Comparison of ENCODE assay signal across 9 mouse cellular contexts in the genomic region with DNA sequence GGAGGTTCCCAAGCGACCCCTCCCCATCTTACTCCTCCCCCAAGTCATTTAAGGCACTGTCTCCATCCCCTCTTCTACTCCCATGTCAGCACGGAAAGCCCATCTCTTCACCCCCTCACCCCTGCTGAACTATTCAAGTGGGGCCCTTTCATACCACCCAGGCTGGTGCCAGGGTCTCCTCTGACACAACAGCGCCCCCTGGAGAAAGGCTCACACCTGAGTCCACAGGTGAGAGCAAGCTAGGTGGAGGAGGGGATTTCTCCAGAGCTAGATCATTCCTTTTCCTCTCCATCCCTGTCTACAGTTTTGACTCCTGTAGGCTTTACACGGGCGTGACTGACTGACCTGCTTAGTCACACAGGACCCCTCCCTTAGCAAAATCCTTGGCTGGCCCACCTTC.
DNase-seq lines count a peak whose midpoint lies in the region; ATAC-seq and TF ChIP-seq lines count a peak whose summit lies in the region.
"Had no signal": no experiment of that assay in that cellular context is flagged by ENCODE, and none has a peak within 500 bp of the region (broad histone marks: within the 10 kb centered on the region; RNA-seq: fewer than 3 reads in every experiment).

No protein-coding gene starts in this region.

- no peak for TF ChIP-seq POLR2A in testis, adult 2 months (IDR thresholded peaks at IDR 0.05; ENCODE audit: control insufficient read depth, low read depth, low read length)

- peak; percentile 4 to 15 for DNase-seq in cerebellum, adult 18-20 months
- no peak for DNase-seq in cerebellum, adult 8-10 months
- no peak for DNase-seq in testis, postnatal 14 days (ENCODE audit: low spot score)
- no peak for DNase-seq in left cerebral cortex, postnatal 36 days (ENCODE audit: low spot score in 2 of 2)
- no peak for DNase-seq in midbrain, embryonic 14.5 days

- no peak overlapping the region for H3K4me2 ChIP-seq in hindbrain, embryonic 12.5 days (replicated peaks)
- no peak overlapping the region for H3K4me2 ChIP-seq in midbrain, embryonic 14.5 days (ENCODE audit: low read length)
- H3K4me2 ChIP-seq: embryonic facial prominence, embryonic 15.5 days had no signal

- H3K36me3 ChIP-seq in testis, adult 2 months (ENCODE audit: control insufficient read depth, insufficient read depth, low read length): no peaks in the 10 kb centered on the region
- H3K36me3 ChIP-seq in hindbrain, embryonic 12.5 days: no peaks in the 10 kb centered on the region
- no peaks in the 10 kb centered on the region for H3K36me3 ChIP-seq in midbrain, embryonic 14.5 days (ENCODE audit: control insufficient read depth, insufficient read depth, low read length)
- H3K36me3 ChIP-seq: embryonic facial prominence, embryonic 15.5 days had no signal

- peak; percentile 42; the same call in 1 of the 2 replicates for TF ChIP-seq CTCF in testis, adult 2 months (IDR thresholded peaks at IDR 0.05; ENCODE audit: control insufficient read depth, insufficient read depth, insufficient replicate concordance, low read depth, low read length)

- no peak overlapping the region for H3K4me3 ChIP-seq in testis, adult 2 months (ENCODE audit: control insufficient read depth, low read depth, low read length)
- no peak overlapping the region for H3K4me3 ChIP-seq in hindbrain, embryonic 12.5 days
- H3K4me3 ChIP-seq in midbrain, embryonic 14.5 days (replicated peaks; ENCODE audit: low read depth, low read length): no peak overlapping the region
- H3K4me3 ChIP-seq: embryonic facial prominence, embryonic 15.5 days had no signal

- 0 out of 2 replicates have a peak, but pooled peaks cover 2% of the 10 kb centered on the region for H3K4me1 ChIP-seq in testis, adult 2 months (ENCODE audit: control insufficient read depth, insufficient read depth, low read length)
- H3K4me1 ChIP-seq in hindbrain, embryonic 12.5 days: 0 out of 2 replicates have a peak, but pooled peaks cover 5% of the 10 kb centered on the region
- H3K4me1 ChIP-seq in midbrain, embryonic 14.5 days (ENCODE audit: control insufficient read depth, insufficient read depth, low read length): no peaks in the 10 kb centered on the region

- H3K9ac ChIP-seq in hindbrain, embryonic 12.5 days: no peak overlapping the region
- no peak overlapping the region for H3K9ac ChIP-seq in midbrain, embryonic 14.5 days (replicated peaks; ENCODE audit: low read length)
- H3K9ac ChIP-seq: embryonic facial prominence, embryonic 15.5 days had no signal

- ATAC-seq in megakaryocyte progenitor cell, adult 5-6 weeks (replicated peaks; ENCODE audit: poor library complexity): peak; percentile 37; the same call in 1 of the 2 replicates
- no peak for ATAC-seq in hindbrain, embryonic 12.5 days (ENCODE audit: low FRiP score)
- ATAC-seq in midbrain, embryonic 14.5 days (ENCODE audit: low FRiP score, low TSS enrichment): no peak

- no peaks in the 10 kb centered on the region for H3K9me3 ChIP-seq in hindbrain, embryonic 12.5 days (replicated peaks)
- no peaks in the 10 kb centered on the region for H3K9me3 ChIP-seq in midbrain, embryonic 14.5 days (ENCODE audit: control insufficient read depth, low read length)
- H3K9me3 ChIP-seq: embryonic facial prominence, embryonic 15.5 days had no signal

- no peaks in the 10 kb centered on the region for H3K27me3 ChIP-seq in testis, adult 2 months (ENCODE audit: control insufficient read depth, insufficient read depth, low read length)
- H3K27me3 ChIP-seq in hindbrain, embryonic 12.5 days: no peaks in the 10 kb centered on the region
- no peaks in the 10 kb centered on the region for H3K27me3 ChIP-seq in midbrain, embryonic 14.5 days (ENCODE audit: control insufficient read depth, insufficient read depth, low read length)
- H3K27me3 ChIP-seq: embryonic facial prominence, embryonic 15.5 days had no signal

- WGBS in hindbrain, embryonic 12.5 days: 46% methylated on average over 5 of the region's 5 CpGs
- 36% methylated on average over 5 of the region's 5 CpGs for WGBS in midbrain, embryonic 14.5 days

- H3K27ac ChIP-seq in testis, adult 2 months (ENCODE audit: control insufficient read depth, insufficient read depth, low read depth, low read length): no peak overlapping the region
- no peak overlapping the region for H3K27ac ChIP-seq in hindbrain, embryonic 12.5 days
- no peak overlapping the region for H3K27ac ChIP-seq in midbrain, embryonic 14.5 days (replicated peaks; ENCODE audit: low read depth, low read length)

- intact Hi-C loops in left cerebral cortex, postnatal 36 days (cut with DNase I): loop anchor here (5.0 kb wide), 1 partner anchor 151 kb away; no protein-coding TSS in a partner anchor

Comparison
In these comparisons a context has a peak if more than half of its experiments do, and no peak if none do; other contexts are left out.
1. DNase-seq: peak in cerebellum, adult 18-20 months (2 of 2); none in cerebellum, adult 8-10 months (single experiment), testis, postnatal 14 days (single experiment), left cerebral cortex, postnatal 36 days (0 of 2) and midbrain, embryonic 14.5 days (single experiment).